Mouse (Mus musculus): ENCODE measurements around the gene Ripor3. TPM values are rescaled to one million over a fixed set of nuclear protein-coding genes. Genes with fewer than 3 reads are reported as not detected.

Ripor3 gene
- total RNA-seq, 1 experiment: 0.98 TPM

DNA sequence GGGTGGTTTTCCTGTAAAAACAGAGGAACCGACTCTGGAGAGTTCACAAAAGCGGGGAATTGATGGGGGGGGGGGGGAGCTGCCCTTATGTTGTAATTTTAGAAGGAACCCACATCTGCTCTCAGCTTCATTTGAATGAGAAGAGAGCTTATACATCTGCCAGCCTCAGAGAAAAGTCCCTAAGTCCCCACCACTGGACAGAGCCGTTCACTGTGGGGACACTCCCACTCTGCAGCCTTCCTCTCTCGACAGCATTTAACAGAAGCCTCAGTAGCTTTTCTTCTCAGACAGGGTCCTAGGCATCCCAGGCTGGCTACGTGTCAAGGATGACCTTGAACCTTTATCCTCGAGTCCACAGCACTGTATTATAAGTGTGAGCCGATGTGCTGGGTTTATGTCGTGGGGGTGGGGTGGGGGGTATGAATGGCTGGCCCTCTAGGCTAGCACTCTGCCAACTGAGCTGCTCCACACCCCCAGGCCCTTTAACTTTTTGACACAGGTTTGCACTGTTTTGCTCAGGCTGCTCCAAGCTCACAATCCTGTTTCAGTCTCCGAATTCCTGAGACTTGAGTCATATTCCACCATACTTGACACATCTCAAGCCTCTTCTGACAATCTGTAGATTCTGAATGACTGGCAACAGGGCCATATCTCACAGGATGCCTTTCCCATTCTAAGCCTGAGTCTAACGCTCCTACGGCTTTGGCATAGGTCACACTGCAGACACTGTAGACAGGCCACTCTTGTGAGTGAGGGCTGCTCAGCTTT is 70.6 kb downstream of the Ripor3 start:
- in situ Hi-C loops (cut with MboI; ENCODE audit: low sequenced_read_pairs in 2 of 2, unreplicated experiment in 2 of 2): no loop called here
- Histone ChIP-seq H3K4me3 (ENCODE audit: insufficient read depth in 1 of 2, low read depth in 1 of 2, low read length in 2 of 2, poor library complexity in 1 of 2, severe bottlenecking in 1 of 2) (no peak overlapping the region), H3K9ac (ENCODE audit: insufficient read depth, low read depth, low read length, poor library complexity, severe bottlenecking) (no peak overlapping the region), H3K9me3 (ENCODE audit: control insufficient read depth, insufficient read depth, low read depth, low read length) (no peaks in the 10 kb centered on the region), H3K4me1 (ENCODE audit: control insufficient read depth in 2 of 2, insufficient read depth in 2 of 2, low read length in 2 of 2, poor library complexity in 1 of 2) (peaks cover 6 to 37% of the 10 kb centered on the region in 2 experiments; a peak in 3 of 4 replicates), H3K27ac (ENCODE audit: insufficient read depth, low read depth, low read length, poor library complexity, severe bottlenecking) (no peak overlapping the region), H3K36me3 (ENCODE audit: control insufficient read depth, insufficient read depth, low read length, poor library complexity, severe bottlenecking) (no peaks in the 10 kb centered on the region)
- no peak for DNase-seq (ENCODE audit: low read depth, low spot score)
- no peak for TF ChIP-seq MAFK (IDR thresholded peaks at IDR 0.05; ENCODE audit: insufficient read depth, low read depth, low read length)
- no peak for TF ChIP-seq CHD2 (IDR thresholded peaks at IDR 0.05; ENCODE audit: low read depth, low read length)
- no peak for TF ChIP-seq HCFC1 (IDR thresholded peaks at IDR 0.05; ENCODE audit: borderline replicate concordance, insufficient read depth, low read length)
- no peak for TF ChIP-seq ZC3H11A (IDR thresholded peaks at IDR 0.05; ENCODE audit: borderline replicate concordance, low read depth, low read length)
- no peak for TF ChIP-seq ZNF384 (IDR thresholded peaks at IDR 0.05; ENCODE audit: low read depth, low read length)

DNA sequence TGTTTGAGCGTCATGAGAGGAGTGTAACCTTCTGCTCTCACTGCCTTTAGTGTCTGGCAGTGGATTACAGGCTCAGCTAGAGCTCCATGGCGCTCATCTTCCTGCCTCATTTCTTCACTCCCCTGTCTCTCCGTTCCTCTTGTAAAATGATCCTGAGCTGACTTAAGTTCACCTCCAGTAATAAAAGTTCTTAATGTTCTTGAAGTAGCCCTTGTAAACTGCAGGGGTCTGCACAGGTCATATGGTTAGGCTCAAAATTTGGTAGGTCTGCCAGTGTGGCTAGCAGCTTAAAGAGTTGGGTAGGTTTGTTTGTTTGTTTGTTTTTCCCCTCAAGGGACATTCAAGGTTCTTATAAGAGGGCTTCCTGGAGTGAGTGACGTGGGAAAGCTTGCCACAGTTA is 71.2 kb downstream of the Ripor3 start:
- DNase-seq (ENCODE audit: low read depth, low spot score): no peak
- Histone ChIP-seq H3K4me1 (ENCODE audit: control insufficient read depth in 2 of 2, insufficient read depth in 2 of 2, low read length in 2 of 2, poor library complexity in 1 of 2) (peaks cover 6 to 33% of the 10 kb centered on the region in 2 experiments; a peak in 3 of 4 replicates), H3K4me3 (ENCODE audit: insufficient read depth in 1 of 2, low read depth in 1 of 2, low read length in 2 of 2, poor library complexity in 1 of 2, severe bottlenecking in 1 of 2) (no peak overlapping the region), H3K36me3 (ENCODE audit: control insufficient read depth, insufficient read depth, low read length, poor library complexity, severe bottlenecking) (no peaks in the 10 kb centered on the region), H3K9ac (ENCODE audit: insufficient read depth, low read depth, low read length, poor library complexity, severe bottlenecking) (no peak overlapping the region), H3K9me3 (ENCODE audit: control insufficient read depth, insufficient read depth, low read depth, low read length) (no peaks in the 10 kb centered on the region), H3K27ac (ENCODE audit: insufficient read depth, low read depth, low read length, poor library complexity, severe bottlenecking) (no peak overlapping the region)
- in situ Hi-C loops (cut with MboI; ENCODE audit: low sequenced_read_pairs in 2 of 2, unreplicated experiment in 2 of 2): no loop called here
- TF ChIP-seq ZNF384 (IDR thresholded peaks at IDR 0.05; ENCODE audit: low read depth, low read length): no peak
- TF ChIP-seq MAFK (IDR thresholded peaks at IDR 0.05; ENCODE audit: insufficient read depth, low read depth, low read length): no peak
- no peak for TF ChIP-seq HCFC1 (IDR thresholded peaks at IDR 0.05; ENCODE audit: borderline replicate concordance, insufficient read depth, low read length)
- TF ChIP-seq CHD2 (IDR thresholded peaks at IDR 0.05; ENCODE audit: low read depth, low read length): no peak
- no peak for TF ChIP-seq ZC3H11A (IDR thresholded peaks at IDR 0.05; ENCODE audit: borderline replicate concordance, low read depth, low read length)

GRCm38 (mm10) chr2:167938786-167939185 is 71.6 kb downstream of the Ripor3 start:
- no peaks in the 10 kb centered on the region for H3K9me3 ChIP-seq (ENCODE audit: control insufficient read depth, insufficient read depth, low read depth, low read length)
- H3K4me3 ChIP-seq (ENCODE audit: insufficient read depth in 1 of 2, low read depth in 1 of 2, low read length in 2 of 2, poor library complexity in 1 of 2, severe bottlenecking in 1 of 2): no peak overlapping the region
- H3K27ac ChIP-seq (ENCODE audit: insufficient read depth, low read depth, low read length, poor library complexity, severe bottlenecking): no peak overlapping the region
- in situ Hi-C loops (cut with MboI; ENCODE audit: low sequenced_read_pairs in 2 of 2, unreplicated experiment in 2 of 2): no loop called here
- no peak for DNase-seq (ENCODE audit: low read depth, low spot score)
- no peak overlapping the region for H3K9ac ChIP-seq (ENCODE audit: insufficient read depth, low read depth, low read length, poor library complexity, severe bottlenecking)
- TF ChIP-seq MAFK (IDR thresholded peaks at IDR 0.05; ENCODE audit: insufficient read depth, low read depth, low read length) (no peak), ZC3H11A (IDR thresholded peaks at IDR 0.05; ENCODE audit: borderline replicate concordance, low read depth, low read length) (no peak), ZNF384 (IDR thresholded peaks at IDR 0.05; ENCODE audit: low read depth, low read length) (no peak), CHD2 (IDR thresholded peaks at IDR 0.05; ENCODE audit: low read depth, low read length) (no peak), HCFC1 (IDR thresholded peaks at IDR 0.05; ENCODE audit: borderline replicate concordance, insufficient read depth, low read length) (no peak)
- H3K36me3 ChIP-seq (ENCODE audit: control insufficient read depth, insufficient read depth, low read length, poor library complexity, severe bottlenecking): no peaks in the 10 kb centered on the region
- H3K4me1 ChIP-seq (ENCODE audit: control insufficient read depth in 2 of 2, insufficient read depth in 2 of 2, low read length in 2 of 2, poor library complexity in 1 of 2): peaks cover 6 to 30% of the 10 kb centered on the region in 2 experiments; a peak in 3 of 4 replicates

- Histone ChIP-seq H3K4me3 (ENCODE audit: insufficient read depth in 1 of 2, low read depth in 1 of 2, low read length in 2 of 2, poor library complexity in 1 of 2, severe bottlenecking in 1 of 2) (no peak overlapping the region), H3K9me3 (ENCODE audit: control insufficient read depth, insufficient read depth, low read depth, low read length) (no peaks in the 10 kb centered on the region), H3K9ac (ENCODE audit: insufficient read depth, low read depth, low read length, poor library complexity, severe bottlenecking) (no peak overlapping the region), H3K36me3 (ENCODE audit: control insufficient read depth, insufficient read depth, low read length, poor library complexity, severe bottlenecking) (no peaks in the 10 kb centered on the region), H3K27ac (ENCODE audit: insufficient read depth, low read depth, low read length, poor library complexity, severe bottlenecking) (no peak overlapping the region), H3K4me1 (ENCODE audit: control insufficient read depth in 2 of 2, insufficient read depth in 2 of 2, low read length in 2 of 2, poor library complexity in 1 of 2) (peaks cover 2 to 9% of the 10 kb centered on the region in 2 experiments; a peak in 2 of 4 replicates)
- TF ChIP-seq ZC3H11A (IDR thresholded peaks at IDR 0.05; ENCODE audit: borderline replicate concordance, low read depth, low read length): no peak
- no peak for TF ChIP-seq CHD2 (IDR thresholded peaks at IDR 0.05; ENCODE audit: low read depth, low read length)
- TF ChIP-seq HCFC1 (IDR thresholded peaks at IDR 0.05; ENCODE audit: borderline replicate concordance, insufficient read depth, low read length): no peak
- TF ChIP-seq ZNF384 (IDR thresholded peaks at IDR 0.05; ENCODE audit: low read depth, low read length): no peak
- no peak for TF ChIP-seq MAFK (IDR thresholded peaks at IDR 0.05; ENCODE audit: insufficient read depth, low read depth, low read length)
- no peak for DNase-seq (ENCODE audit: low read depth, low spot score)
- in situ Hi-C loops (cut with MboI; ENCODE audit: low sequenced_read_pairs in 2 of 2, unreplicated experiment in 2 of 2): no loop called here
These were observed 74.5 kb downstream of the Ripor3 start for GRCm38 (mm10) chr2:167935956-167936355.

All from ES-E14 (cell line).